Mouse (Mus musculus) hematopoietic stem cell, adult 5-6 weeks (primary cell): ENCODE results near the gene Nmrk2. TPM values are rescaled to one million over a fixed set of nuclear protein-coding genes. Genes with fewer than 3 reads are reported as not detected.
A peak's percentile ranks its signal among the peaks of the same experiment; 100 is the strongest.
"Not testable (repeated sequence)": the region's sequence is repeated elsewhere in the genome, so short reads cannot be mapped to it uniquely, and the experiment has no call there.

Experiments
- ATAC-seq, 2 experiments: fragments of 125-278 bp in 1 of 2; replicated peaks in 1 of 2; 2 replicates each; pipeline ENCODE4 v1.8.0; 2016 to 2017; ENCODE audit warnings: inconsistent platforms in 2 of 2, mild to moderate bottlenecking in 2 of 2, moderate number of reproducible peaks in 2 of 2, low read depth in 1 of 2, moderate TSS enrichment in 1 of 2; ENCODE audit not compliant: low FRiP score in 2 of 2, poor library complexity in 2 of 2, severe bottlenecking in 2 of 2, insufficient read depth in 1 of 2, low TSS enrichment in 1 of 2
- total RNA-seq: library from RNA; stranded (forward); fragments of 172-1452, 232-1000 nt; gene quantifications from 2 replicates; pipeline ENCODE4 v1.2.3, GENCODE M21; 2017

Nmrk2 gene
- total RNA-seq, 1 experiment from 2014 or later = not detected

DNA sequence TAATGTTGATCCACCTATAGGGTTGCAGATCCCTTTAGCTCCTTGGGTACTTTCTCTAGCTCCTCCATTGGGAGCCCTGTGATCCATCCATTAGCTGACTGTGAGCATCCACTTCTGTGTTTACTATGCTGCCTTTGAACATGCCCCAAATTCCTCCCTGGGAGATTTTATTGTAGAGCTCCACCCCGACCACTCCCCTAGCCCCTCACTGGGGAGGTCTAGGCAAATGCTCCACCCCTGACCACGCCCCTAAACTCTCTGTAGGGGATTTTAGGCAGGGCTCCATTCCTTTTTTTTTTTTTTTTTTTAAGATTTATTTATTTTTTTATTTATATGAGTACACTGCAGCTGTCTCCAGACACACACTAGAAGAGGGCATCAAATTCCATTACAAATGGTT, 21.9 kb upstream of the Nmrk2 start:
- not testable (repeated sequence) for ATAC-seq

DNA sequence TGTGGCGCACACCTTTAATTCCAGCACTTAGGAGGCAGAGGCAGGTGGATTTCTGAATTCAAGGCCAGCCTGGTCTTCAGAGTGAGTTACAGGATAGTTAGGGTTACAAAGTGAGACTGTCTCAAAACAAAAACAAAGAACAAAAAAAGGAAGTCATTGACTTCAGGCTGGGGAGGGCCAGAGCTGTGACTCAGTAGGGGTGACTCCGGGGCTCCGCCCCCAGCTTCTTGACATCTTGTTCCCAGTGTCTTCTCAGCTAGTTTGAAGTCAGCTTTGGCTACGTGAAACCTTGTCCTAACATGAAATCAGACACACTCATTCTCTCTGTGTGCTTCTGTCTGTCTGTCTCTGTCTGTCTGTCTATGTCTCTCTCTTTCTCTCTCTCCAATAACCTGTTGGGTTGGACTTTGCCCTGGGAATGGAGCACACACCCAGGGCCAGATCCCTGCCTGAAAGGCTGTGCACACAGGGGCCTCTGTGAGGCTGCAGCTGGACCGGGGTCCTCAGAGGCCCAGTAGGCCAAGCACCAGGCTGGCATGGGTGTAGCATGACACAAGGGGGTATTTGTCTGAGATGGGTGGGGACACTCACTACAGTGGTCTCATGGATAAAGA, 19.7 kb upstream of the Nmrk2 start:
- peak; percentile 49 to 69 for ATAC-seq

- ATAC-seq = peak; percentile 53 to 79; a peak in 3 of 4 replicates
These were observed 16.1 kb upstream of the Nmrk2 start for GRCm38 (mm10) chr10:81217964-81218363.

DNA sequence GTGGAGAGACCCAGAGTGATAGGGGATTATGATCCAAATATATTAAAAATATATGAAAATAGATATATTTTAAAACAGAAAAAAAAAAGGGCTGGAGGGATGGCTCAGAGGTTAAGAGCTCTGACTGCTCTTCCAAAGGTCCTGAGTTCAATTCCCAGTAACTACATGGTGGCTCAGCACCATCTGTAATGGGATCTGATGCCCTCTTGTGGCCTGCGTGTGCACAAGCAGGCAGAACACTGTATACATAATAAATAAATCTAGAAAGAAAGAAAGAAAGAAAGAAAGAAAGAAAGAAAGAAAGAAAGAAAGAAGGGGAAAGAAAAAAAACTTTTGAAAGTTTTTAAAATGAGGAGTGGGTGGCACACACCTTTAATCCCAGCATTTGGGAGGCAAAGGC, 15.4 kb upstream of the Nmrk2 start:
- not testable (repeated sequence) for ATAC-seq

- ATAC-seq = no peak
These were observed 15.0 kb upstream of the Nmrk2 start for GRCm38 (mm10) chr10:81216810-81217209.

DNA sequence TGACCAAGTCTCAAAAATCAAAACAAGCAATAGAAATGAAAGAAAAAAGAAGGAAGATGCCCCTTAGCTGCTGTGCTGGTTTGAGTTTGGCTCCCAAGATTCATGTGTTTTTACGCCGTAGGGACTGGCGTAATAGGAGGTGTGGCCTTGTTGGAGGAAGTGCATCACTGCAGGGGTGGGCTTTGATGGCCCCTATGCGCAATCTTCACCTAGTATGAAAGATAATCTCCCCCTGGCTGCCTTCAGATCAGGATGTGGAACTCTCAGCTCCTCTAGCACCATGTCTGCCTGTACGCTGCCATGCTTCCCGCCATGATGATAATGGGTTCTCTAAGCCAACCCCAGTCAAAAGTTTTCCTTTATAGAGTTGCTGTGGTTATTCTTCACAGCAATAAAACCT, 14.4 kb upstream of the Nmrk2 start:
- ATAC-seq = no peak

DNA sequence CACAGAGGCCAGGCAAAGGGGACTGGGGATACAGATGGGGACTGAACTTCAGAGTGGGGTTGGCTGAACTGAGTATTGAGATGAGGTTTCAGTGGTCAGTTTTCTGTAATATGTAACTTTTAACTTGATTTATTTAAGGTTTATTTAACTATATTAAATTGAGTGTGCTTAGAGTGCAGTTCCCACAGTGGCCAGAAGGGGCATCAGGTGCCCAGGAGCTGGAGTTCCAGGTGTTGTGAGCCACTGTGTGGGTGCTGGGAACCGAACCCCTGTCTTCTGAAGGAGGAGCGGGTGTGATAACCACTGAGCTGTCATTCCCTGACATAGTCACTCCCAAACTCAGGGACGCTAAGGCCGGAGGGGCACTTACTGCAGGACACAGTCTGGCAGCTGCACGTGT, 8.3 kb upstream of the Nmrk2 start:
- no peak for ATAC-seq

DNA sequence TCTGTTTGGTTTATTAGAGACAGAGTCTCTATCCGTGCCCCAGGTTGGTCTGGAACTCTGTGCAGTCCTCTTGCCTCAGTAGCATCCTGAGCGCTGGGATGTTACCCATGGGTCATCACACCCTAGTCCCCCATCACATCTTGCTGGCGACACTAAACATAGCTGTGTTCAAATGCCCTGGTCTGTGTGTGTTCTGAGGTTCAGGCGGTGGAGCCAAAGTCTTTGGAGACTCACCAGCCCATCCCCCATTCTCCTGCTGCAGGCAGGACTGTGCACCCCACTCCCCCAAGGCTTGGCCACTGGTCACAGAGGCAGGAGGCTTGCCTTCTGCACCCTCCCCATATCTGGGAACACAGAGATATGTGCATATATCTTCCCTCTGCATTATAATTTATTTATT, 2.3 kb upstream of the Nmrk2 start:
- ATAC-seq = no peak

- no peak for ATAC-seq
These were observed 1.3 kb upstream of the Nmrk2 start for GRCm38 (mm10) chr10:81202978-81203720.

DNA sequence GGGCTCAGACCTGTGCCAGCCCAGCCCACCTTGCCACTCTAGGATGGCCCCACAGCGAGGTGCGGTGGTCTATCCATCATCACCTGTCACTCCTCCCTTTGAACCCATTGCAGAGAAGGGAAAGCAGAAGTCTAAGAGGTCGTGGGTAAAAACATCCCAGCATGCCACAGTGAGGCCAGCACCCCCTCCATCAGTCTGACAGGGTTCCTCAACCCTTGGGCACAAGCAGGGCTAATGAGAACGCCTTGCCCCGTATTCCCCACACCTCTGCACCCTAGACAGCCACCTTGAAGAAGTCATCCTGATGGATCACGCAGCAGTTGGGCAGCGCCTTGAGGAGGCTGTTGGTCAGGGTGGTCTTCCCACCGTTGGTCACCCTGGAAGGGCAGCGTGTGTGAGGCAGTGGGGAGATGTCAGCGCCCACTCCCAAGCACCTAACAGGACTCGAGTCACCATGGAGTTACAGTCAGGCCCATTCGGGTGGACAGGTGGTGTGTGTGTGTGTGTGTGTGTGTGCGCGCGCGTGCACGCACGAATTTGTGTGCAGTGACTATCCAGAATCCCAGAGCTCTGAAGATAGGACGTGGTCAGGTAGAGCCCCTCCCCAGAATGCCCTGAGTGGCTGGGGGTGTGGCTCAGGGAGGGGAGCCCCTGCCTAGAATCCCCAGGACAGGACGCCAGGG, 1.1 kb downstream of the Nmrk2 start:
- no peak for ATAC-seq

DNA sequence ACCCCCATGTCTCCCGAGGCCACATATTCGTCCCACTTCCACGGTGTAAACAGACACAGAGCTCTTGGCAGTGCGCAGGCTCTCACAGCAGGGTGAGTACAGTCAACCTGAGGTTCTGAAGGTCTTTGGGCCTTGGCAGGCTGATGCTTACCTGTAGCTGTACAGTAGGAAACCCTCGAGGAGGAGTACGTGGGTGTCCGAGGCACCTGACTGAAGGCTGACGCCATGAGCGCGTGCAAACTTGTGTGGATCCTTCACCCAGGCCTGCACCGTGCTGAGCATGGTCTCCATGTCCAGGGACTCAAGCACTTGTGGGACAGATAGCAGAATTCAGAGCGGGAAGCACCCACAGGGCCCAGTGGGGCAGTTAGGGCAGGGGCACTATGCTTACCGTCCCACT, 1.7 kb downstream of the Nmrk2 start:
- no peak for ATAC-seq

GRCm38 (mm10) chr10:81198990-81199389, 2.9 kb downstream of the Nmrk2 start:
- no peak for ATAC-seq

- peak in 1 of 2 experiments; percentile 39; a peak in 2 of 4 replicates for ATAC-seq
These were observed 3.6 kb downstream of the Nmrk2 start for GRCm38 (mm10) chr10:81198230-81198629.

GRCm38 (mm10) chr10:81197305-81197704, 4.5 kb downstream of the Nmrk2 start:
- no peak for ATAC-seq

DNA sequence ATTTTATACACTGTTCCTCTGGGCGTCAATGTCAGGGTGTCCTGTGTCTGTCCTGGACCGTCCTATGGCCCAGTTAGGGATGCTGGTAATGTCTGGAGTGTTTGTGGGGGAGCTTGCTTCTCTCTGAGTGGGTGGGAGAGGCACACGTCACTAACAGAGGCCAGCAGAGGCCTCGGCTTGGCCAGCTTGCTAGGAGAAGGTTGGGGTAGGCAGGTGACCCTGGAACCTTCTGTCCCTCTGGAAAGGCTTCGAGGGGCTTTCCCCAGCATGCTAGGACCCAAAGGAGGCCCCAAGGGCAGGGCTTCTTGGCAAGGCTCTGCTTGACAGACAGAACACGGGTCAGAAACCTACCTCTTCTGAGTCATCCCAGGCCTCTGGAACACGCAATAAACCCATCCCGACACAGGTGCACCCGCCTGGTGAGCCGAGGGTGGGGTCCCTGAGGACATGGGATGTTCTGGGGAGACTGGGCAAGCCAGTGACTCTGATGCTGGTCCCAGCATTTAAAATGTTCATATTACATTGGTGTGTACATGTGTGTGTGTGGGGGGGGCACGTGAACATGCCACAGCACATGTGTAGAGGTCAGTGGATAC, 5.3 kb downstream of the Nmrk2 start:
- no peak for ATAC-seq

- no peak for ATAC-seq
These were observed 6.6 kb downstream of the Nmrk2 start for GRCm38 (mm10) chr10:81195300-81195699.

- no peak for ATAC-seq
These were observed 7.7 kb downstream of the Nmrk2 start for GRCm38 (mm10) chr10:81193991-81194774.
